In the genomic region with DNA sequence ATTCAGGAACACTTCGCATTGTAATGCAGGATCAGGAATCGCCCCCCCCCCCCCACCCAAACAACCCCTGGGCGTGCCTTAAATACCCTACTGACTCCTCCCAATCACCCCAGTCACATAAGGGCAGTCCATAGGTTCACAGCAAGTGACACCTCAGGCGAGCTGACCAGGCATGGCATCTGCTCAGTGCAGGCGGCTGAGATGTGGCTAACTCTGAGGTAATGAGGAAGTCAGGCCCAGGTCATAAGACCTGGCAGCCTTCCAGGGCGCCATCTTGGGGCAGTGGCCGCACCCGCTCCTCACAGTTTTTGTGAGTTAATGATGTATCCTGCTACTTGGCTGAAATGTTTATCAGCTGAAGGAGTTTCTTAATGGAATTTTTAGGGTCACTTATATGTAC, we compare ENCODE assay signal across 13 mouse cellular contexts.
"Had no signal": no experiment of that assay in that cellular context is flagged by ENCODE, and none has a peak within 500 bp of the region (broad histone marks: within the 10 kb centered on the region; RNA-seq: fewer than 3 reads in every experiment).

No protein-coding gene starts in this region.

- H3K9ac ChIP-seq: limb, embryonic 13.5 days; liver, embryonic 12.5 days; liver, embryonic 15.5 days had no signal

- H3K4me3 ChIP-seq: limb, embryonic 10.5 days; limb, embryonic 13.5 days; liver, embryonic 12.5 days; liver, embryonic 15.5 days had no signal

- H3K4me1 ChIP-seq: limb, embryonic 10.5 days; limb, embryonic 13.5 days; liver, embryonic 12.5 days; liver, embryonic 15.5 days had no signal

- H3K27me3 ChIP-seq: limb, embryonic 13.5 days; liver, embryonic 12.5 days; liver, embryonic 15.5 days had no signal

- H3K4me2 ChIP-seq: limb, embryonic 13.5 days; liver, embryonic 12.5 days; liver, embryonic 15.5 days; midbrain, embryonic 11.5 days had no signal

- ATAC-seq: liver, embryonic 12.5 days had no signal

- H3K27ac ChIP-seq: limb, embryonic 10.5 days; limb, embryonic 13.5 days; liver, embryonic 12.5 days; liver, embryonic 15.5 days had no signal

- DNase-seq: kidney, adult 9 months; kidney, postnatal 14 days; liver; lung, adult 18-20 months; lung, postnatal 14 days; lung, postnatal 4 days; midbrain, embryonic 14.5 days; thymus, postnatal 36 days had no signal

- H3K9me3 ChIP-seq: limb, embryonic 10.5 days; limb, embryonic 13.5 days; liver, embryonic 12.5 days had no signal

- H3K36me3 ChIP-seq: limb, embryonic 10.5 days; limb, embryonic 13.5 days; liver, embryonic 12.5 days; liver, embryonic 15.5 days had no signal
